Mouse (Mus musculus): ENCODE measurements around the gene Reg3a.
"Not testable (repeated sequence)": the region's sequence is repeated elsewhere in the genome, so short reads cannot be mapped to it uniquely, and the experiment has no call there.

The Reg3a gene

DNA sequence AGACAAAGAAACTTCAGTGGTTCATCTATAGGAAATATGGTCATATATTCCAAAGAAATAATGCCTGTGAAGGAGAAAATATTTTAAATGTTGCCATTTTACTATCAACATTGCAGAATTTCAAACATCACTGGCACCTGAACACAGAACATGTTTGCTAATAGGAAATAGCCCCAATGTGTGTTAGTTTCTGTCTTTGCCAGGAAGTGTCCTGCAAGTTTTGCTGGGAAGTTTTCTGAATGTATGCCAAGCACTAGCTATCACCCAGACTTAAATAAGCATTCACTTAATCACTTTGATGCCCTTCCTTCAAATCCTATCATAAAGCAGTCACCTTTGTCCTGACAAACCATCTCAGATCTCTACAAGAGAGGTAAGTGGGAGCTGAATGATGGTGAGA is at the start of gene Reg3a:
Gene Reg3a, plus strand, starts transcription at position 301 of the 400 bp plus-strand sequence.
- no peak for DNase-seq (ENCODE audit: low spot score in 2 of 2)

DNA sequence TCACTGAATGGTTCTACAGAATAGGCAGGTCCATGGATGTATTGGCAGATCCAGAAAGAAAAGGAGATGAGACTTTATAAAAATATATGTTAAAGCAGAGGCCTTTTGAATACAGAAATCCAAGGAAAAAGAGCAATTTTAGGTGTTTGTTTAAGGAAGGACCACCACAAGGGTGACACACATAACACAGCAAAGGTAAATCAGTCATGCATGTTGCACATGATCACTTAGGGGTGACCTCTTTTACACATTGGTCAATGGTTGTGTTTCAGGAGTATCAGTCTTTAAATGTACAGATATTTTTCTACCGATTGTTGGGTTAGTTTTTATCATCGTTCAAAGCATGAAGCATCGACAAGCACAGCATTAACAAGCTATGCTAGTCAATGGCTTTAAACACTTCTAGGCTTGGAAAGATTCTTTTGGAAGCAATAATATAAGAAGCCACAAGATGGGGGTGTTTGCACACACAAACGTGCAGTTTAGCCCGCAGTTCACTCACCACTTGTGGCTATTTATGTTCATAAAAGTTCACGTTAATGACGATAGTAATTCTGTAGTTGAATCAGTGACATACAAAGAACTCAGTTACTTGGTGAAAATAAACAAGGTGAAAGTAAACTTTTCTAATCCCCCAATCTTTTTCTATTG is 48.5 kb upstream of the Reg3a start:
- no peak for DNase-seq (ENCODE audit: low spot score in 2 of 2)

DNA sequence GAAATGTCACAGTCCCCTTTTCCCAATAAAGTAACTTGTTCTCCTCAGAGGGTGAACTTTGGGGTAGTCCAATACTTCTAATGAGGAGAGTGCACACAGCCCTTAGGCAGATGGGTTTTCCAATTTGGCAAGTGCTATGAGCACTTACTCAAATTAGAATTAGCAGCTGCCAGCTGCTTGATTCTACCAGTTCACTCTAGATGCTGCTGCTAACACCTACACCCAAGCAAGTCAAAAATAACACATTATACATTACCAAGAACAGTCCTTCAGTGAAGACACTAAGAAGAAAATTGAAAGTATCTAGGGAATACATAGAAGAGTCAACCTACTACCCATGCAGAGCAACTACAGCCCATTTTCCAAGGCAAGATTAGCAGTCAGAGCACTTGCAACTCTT is 40.2 kb upstream of the Reg3a start:
- no peak for DNase-seq (ENCODE audit: low spot score in 2 of 2)

DNA sequence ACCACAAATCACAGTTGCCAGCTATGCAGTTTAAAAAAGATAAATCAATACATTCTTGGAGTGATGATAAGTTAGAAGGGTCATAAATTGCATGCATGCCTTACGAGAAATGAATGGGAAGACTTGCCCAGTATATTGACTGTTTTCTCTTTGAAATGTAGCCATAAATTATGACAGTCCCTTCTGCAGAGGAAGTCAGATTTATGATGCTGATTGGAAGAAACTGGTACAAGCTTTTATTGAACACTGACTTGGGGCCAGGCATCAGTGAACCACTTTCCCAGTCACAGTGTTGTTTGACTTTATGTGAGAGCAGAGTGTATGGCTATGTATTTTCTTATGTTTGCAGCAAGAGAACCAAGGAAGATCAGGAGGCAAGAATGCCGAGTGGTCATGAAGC is 38.8 kb upstream of the Reg3a start:
- no peak for DNase-seq (ENCODE audit: low spot score in 2 of 2)

DNA sequence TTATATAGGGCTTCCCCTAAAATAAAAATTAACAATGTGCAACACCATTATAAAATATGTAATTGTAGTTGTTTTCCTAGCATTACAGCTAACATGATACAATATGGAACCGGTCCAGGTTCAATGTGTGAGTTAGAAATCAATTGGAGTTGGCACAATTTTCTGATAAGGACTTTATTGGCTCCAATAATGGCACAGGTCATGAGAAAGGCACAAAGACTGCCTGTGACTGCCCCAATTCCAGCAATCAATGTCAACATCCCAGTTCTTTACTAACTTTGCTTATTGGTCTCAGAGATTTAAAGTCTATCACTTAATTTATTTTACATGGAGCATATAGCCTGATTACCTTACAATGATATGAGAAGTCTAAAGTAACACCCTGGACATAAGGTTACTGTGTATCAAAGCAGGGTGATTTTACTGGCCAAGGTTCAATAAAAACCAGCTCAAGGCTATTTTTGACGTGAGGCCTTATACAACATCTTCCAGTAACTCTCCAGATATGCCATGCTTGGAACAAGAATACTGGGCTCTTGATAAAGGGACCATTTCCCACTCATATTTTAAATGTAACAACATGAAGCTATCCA is 18.4 kb upstream of the Reg3a start:
- no peak for DNase-seq (ENCODE audit: low spot score in 2 of 2)

DNA sequence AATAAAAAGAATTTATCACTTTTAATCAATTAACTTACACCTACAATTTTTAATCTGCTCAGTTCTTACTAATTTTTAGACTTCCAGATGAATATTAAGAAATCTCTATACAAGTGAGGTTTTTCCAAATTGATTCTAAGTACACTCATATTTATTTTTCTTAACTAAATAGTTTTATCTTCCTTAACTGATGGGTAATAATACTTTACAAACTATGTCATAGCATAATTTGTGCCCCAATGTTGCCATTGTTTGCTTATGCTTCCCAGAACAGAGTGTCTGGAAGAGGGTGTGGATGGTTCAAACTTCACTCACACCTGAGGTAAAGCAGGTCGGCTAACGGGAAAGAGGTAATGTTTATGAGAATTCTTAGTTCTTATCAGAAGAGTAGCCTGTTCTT is 10.2 kb upstream of the Reg3a start, which contains the start of gene Reg3b:
Gene Reg3b, plus strand, starts transcription at position 301 of the 400 bp plus-strand sequence.
- no peak for DNase-seq (ENCODE audit: low spot score in 2 of 2)

DNA sequence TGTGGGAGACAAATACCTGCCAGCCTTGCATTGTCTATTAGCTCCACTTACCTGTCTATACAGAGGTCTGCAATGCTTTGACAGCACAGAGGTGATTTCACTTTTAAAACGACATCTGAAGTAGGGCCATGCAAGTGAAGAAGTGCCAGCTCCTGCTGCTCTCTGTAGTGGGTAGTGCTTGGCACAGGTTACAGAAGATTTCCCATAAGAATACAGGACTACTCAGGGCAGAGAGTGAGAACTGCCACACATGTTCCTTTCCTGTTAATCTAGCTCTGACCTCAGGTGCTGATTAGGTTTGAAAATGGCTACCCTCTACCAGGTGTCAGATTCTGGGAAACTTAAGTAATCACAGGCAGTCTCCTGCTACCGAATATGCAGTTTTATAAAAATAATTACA is 1.7 kb upstream of the Reg3a start, which contains the start of gene Reg3d:
Gene Reg3d, minus strand, starts transcription at position 101 of the 400 bp plus-strand sequence.
- DNase-seq (ENCODE audit: low spot score in 2 of 2) = no peak

DNA sequence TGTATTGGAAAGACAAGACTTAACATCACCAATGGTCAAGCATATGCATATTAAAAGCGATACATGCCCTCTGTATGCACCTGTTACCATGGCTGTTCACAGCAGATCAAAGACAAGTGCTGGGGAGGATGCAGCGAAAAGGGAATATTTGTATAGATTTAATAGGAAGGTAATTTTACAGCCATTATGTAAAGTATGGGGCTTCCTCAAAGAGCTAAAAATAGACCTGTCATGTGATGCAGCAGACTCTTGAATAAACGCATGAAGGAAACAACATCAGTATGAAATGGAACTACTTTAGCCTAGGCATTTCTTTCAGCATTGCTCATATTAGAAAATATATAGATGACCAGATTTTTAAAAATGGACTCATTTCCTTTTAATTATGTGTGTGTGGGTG is 5.1 kb downstream of the Reg3a start:
- DNase-seq (ENCODE audit: low spot score in 2 of 2) = no peak

DNA sequence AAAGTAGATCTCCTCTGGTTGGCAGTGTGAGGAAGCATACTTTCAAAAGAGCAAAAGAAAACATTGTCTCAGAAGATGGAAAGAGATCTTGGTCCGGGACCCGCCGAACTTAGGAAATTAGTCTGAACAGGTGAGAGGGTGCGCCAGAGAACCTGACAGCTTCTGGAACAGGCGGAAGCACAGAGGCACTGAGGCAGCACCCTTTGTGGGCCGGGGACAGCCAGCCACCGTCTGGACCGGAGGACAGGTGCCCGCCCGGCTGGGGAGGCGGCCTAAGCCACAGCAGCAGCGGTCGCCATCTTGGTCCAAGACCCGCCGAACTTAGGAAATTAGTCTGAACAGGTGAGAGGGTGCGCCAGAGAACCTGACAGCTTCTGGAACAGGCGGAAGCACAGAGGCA is 14.8 kb downstream of the Reg3a start, which contains the start of gene Reg2:
Gene Reg2, plus strand, starts transcription at position 301 of the 400 bp plus-strand sequence.
- not testable (repeated sequence) for DNase-seq (ENCODE audit: low spot score in 2 of 2)

DNA sequence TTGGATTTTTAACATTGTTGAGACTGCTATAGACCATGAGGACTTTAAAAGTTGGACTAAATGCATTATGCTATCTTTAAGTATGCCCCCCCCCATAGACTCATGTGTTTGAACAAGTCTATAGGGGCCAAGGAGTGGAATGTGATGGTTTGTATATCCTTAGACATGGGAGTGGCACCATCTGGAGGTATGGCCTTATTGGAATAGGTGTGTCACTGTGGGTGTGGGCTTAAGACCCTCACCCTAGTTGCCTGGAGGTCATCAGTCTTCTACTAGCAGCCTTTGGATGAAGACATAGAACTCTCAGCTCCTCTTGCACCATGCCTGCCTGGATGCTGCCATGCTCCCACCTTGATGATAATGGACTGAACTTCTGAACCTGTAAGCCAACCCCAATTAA is 41.9 kb downstream of the Reg3a start, which contains the start of gene Reg1:
Gene Reg1, plus strand, starts transcription at position 301 of the 400 bp plus-strand sequence.
- DNase-seq (ENCODE audit: low spot score in 2 of 2) = not testable (repeated sequence)

DNA sequence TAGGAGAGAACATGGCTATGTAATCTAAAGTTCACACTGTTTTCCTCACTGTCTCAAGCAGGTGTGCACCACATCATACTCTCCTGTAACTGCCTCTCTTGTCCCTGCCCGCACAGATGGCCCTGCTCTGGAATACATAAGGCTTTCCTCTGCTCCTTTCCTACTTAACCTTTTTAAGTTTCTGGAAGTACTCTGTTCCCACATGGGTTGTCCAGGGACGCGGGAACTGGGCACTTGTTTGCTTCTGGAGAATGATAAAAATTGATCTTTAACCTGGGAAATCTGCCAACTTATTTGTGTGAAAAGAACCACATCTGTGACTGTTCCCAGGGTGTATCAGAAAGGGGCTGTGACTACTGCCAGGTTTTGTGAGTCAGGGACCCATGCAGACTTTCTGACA is 45.0 kb downstream of the Reg3a start:
- no peak for DNase-seq (ENCODE audit: low spot score in 2 of 2)
